Comparison of ENCODE assay signal across 23 mouse cellular contexts in genomic region chr14:117293746-117294145, GRCm38 (mm10).
"Had no signal": no experiment of that assay in that cellular context is flagged by ENCODE, and none has a peak within 500 bp of the region (broad histone marks: within the 10 kb centered on the region; RNA-seq: fewer than 3 reads in every experiment).

No protein-coding gene starts in this region.

- H3K4me1 ChIP-seq: heart, embryonic 13.5 days; heart, embryonic 15.5 days; hindbrain, embryonic 13.5 days; hindbrain, embryonic 15.5 days; kidney, embryonic 15.5 days; liver, embryonic 12.5 days had no signal

- H3K27ac ChIP-seq: gastrocnemius, adult 2 months; heart, adult 2 months; heart, embryonic 13.5 days; heart, embryonic 15.5 days; hindbrain, embryonic 13.5 days; hindbrain, embryonic 15.5 days; hindbrain, postnatal 0 days; kidney, embryonic 15.5 days; kidney, postnatal 0 days; left cerebral cortex, adult 2 months; liver, embryonic 12.5 days; liver, embryonic 14.5 days had no signal

- H3K4me2 ChIP-seq: heart, embryonic 11.5 days; heart, embryonic 13.5 days; heart, embryonic 15.5 days; hindbrain, embryonic 13.5 days; hindbrain, embryonic 15.5 days; kidney, embryonic 15.5 days; limb, embryonic 15.5 days; liver, embryonic 12.5 days had no signal

- H3K36me3 ChIP-seq: heart, embryonic 13.5 days; heart, embryonic 15.5 days; hindbrain, embryonic 13.5 days; hindbrain, embryonic 15.5 days; kidney, embryonic 15.5 days; limb, embryonic 15.5 days; liver, embryonic 12.5 days had no signal

- H3K9me3 ChIP-seq: heart, embryonic 13.5 days; heart, embryonic 15.5 days; hindbrain, embryonic 13.5 days; hindbrain, embryonic 15.5 days; kidney, embryonic 15.5 days; limb, embryonic 15.5 days; liver, embryonic 12.5 days had no signal

- H3K9ac ChIP-seq: heart, embryonic 13.5 days; heart, embryonic 15.5 days; hindbrain, embryonic 13.5 days; hindbrain, embryonic 15.5 days; kidney, embryonic 15.5 days; limb, embryonic 15.5 days; liver, embryonic 12.5 days; liver, embryonic 14.5 days had no signal

- ATAC-seq: hindbrain, postnatal 0 days; intestine, embryonic 16.5 days; liver, embryonic 12.5 days had no signal

- H3K27me3 ChIP-seq: heart, embryonic 13.5 days; heart, embryonic 15.5 days; hindbrain, embryonic 13.5 days; hindbrain, embryonic 15.5 days; kidney, embryonic 15.5 days; limb, embryonic 15.5 days; liver, embryonic 12.5 days had no signal

- H3K4me3 ChIP-seq: gastrocnemius, adult 2 months; heart, adult 2 months; heart, embryonic 13.5 days; heart, embryonic 15.5 days; hindbrain, embryonic 13.5 days; hindbrain, embryonic 15.5 days; kidney, embryonic 15.5 days; left cerebral cortex, adult 2 months; limb, embryonic 15.5 days; liver, embryonic 12.5 days had no signal

- DNase-seq: gastrocnemius, adult 2 months; gastrocnemius, postnatal 10 days; gastrocnemius, postnatal 25 days; heart, adult 2 months; heart, postnatal 36 days; kidney, adult 11 months; kidney, adult 2 months; kidney, adult 9 months; kidney, postnatal 14 days; kidney, postnatal 36 days had no signal
